Mouse (Mus musculus) heart, postnatal 14 days (tissue): ENCODE results near the gene Irgm2. TPM values are rescaled to one million over a fixed set of nuclear protein-coding genes. Genes with fewer than 3 reads are reported as not detected.
A peak's percentile ranks its signal among the peaks of the same experiment; 100 is the strongest.
"Not testable (repeated sequence)": the region's sequence is repeated elsewhere in the genome, so short reads cannot be mapped to it uniquely, and the experiment has no call there.

Source experiments
- DNase-seq, 2 experiments: peaks; one replicate each; pipeline ENCODE4 v3.0.0; 2021 to 2022
- intact Hi-C: fragments of 180-260 bp; cut with DNase I; formaldehyde crosslinking; loops from one replicate; pipeline ENCODE4 v1.15.1; 2025
- total RNA-seq, 2 experiments: library from RNA; stranded (reverse); gene quantifications; 2 replicates each; pipeline ENCODE4 v1.2.3; 2021

Irgm2 gene
- total RNA-seq, 2 experiments from 2014 or later: 6.9 to 7.0 TPM

DNA sequence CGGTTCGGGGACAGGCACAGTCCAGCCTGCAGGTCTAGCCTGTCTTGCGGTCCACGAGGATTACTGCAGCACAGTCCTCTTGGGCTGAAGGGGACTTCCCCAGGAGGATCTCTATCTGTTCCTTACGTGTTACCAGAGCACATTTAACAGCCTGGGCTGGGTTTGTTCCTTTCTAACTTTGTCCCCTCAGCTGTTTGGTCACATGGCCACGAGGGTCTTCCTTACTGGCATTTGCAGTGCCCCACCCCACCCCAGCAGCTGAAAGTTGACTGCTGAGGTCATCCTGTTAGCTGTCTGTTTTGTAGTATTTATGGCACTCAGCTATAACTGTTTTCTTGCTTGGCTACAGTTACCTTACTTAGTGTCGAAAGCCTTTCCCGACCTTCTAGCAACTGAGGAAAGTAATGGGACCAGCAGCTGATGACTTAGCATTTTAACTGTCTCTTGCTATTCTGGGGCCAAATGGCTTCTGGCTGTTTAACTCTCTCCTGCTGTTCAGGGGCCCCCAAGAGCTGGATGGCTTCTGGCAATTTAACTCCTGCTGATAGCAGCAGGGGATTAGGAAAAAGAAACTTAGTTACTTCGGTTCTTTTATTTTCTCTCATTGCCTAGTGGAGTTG is 11.8 kb downstream of the Irgm2 start:
- no peak for DNase-seq
- intact Hi-C loops: no loop called here

DNA sequence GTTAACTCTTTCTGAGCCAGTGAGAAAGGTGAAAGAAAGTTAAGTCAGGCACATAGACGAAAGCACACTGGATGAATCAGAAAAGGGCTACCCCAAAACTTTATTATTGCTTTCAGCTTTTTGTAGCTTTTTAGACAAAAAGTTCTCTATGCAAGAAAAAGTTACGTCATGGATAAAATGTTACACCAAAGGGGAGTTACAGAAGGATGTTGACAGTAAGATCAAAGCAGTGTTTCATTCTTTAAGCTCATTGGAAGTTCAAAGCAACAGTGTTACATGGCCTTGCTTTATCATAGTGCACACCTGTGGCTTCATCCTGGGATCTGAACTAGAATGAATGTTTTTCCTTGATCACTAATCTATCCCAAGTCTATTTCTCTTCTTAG is 12.3 kb downstream of the Irgm2 start:
- no peak for DNase-seq
- intact Hi-C loops: no loop called here

DNA sequence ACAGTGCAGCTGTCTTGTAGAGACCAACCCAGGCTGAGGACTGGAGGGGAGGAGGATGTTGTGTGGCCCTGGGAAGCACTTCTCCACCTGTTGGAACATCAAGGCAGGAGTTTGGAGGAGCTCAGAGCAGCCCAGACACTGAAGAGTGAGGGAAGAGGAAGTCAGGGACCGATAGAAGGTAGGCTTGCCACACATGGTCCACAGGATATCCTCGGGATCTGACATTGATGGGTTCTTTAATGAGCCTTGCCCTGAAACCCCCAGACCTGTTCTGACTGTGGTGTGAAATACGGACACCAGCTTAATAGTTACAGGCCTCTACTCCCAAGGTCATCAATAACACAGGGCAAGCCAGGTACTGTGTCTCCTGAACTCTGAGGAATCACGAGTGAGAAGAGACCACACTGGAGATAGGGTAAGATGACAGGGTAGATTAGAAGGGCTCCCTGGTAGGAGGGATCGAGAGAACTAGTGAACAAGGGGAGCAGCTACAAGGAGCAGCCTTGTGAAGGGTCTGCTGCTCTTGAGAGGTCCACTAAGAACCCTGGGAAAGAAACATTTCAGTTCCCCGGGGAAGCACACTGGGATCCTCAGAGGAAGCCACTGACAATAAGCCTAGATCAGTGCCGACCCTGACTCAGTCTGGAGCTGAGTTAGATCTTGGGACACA is 14.4 kb downstream of the Irgm2 start:
- no peak for DNase-seq
- intact Hi-C loops: no loop called here

DNA sequence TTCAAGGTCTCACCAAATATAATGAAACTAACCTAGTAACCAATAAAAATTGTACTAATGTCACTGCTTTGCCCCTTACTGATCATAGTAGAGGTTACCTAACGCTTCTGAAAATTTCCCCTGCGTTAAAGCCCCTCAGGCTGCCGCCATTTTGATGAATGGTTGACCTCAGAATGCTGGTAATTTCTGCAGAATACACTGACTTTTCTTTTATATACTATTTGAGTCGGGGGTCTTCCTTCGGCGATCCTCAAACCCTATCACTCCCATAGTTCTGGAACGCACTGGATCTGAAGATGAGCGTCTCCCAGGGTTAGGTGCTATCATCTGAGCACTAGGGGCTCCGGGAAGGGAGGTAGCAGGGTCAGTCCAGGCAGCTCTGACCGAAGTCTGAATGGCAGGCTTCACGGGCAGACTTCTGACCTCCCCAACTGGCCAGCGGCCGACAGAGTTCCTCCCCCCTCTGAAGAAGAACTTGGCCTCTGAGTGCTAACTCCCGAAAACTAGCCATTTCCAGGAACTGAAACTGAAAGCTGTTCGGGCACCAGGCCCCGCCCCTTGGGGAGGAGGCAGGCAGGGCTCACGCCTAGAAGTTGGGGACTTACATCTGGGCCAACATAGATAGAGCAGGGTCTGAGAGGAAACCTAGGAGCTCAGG is 15.1 kb downstream of the Irgm2 start:
- DNase-seq: peak; percentile 83 to 88
- intact Hi-C loops: no loop called here

DNA sequence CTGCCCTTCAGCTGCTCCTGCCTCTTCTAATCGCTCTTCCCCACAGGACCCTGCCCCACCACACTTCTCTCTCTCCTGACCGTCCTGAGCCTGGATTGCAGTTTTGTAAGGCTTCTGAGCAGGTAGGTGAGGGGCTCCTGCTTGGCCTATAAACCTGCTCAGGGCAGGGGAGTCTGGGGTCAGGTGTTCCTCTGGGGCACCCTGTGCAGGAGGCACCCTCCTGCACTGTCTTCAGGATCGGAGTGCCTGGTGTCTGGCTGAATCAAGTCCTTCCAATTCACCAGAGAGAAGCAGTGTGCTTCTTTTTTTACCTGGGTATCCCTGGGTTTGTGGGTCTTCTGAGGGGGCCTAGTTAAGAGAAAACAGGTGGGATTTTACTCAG is 15.6 kb downstream of the Irgm2 start:
- DNase-seq: peak in 1 of 2 experiments; percentile 9
- intact Hi-C loops: not testable (repeated sequence)

DNA sequence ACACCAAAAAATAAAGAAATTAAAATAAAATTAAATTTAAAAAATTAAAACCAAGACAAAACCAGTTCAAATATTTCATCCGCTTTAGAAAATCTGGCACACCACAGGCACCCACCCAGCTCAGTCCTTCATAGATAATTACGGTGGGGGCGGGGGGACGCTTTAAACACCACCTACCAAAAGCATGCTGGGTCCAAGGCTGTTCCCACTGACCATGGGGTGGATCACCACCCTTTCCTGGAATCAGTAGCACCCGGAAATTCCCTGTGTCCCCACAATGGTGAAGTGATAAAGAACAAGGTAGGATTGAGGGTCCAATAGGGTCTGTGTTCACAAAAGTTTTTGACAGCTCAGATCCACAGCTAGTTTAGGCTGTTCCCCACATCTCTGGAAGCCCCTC is 16.4 kb downstream of the Irgm2 start:
- intact Hi-C loops: no loop called here
- no peak for DNase-seq

DNA sequence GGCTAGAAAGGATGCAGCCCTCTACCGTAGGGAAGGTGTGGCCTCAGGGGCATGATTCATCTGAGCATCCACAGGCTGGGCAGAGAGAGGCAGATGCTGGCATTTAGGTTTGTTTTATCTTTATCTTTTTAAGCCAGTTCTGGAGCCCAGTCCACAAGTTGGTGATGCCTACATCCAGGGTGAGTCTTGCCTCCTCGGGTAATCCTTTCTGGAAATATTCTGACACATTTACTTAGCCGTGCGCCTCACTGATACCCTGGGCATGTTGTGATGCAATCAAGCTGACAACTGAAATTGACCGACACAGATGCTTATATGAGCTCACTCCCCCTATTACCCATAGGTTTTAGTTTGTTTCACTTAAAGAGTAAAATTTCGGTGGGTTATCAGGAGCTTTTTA is 17.4 kb downstream of the Irgm2 start:
- intact Hi-C loops: no loop called here
- no peak for DNase-seq

DNA sequence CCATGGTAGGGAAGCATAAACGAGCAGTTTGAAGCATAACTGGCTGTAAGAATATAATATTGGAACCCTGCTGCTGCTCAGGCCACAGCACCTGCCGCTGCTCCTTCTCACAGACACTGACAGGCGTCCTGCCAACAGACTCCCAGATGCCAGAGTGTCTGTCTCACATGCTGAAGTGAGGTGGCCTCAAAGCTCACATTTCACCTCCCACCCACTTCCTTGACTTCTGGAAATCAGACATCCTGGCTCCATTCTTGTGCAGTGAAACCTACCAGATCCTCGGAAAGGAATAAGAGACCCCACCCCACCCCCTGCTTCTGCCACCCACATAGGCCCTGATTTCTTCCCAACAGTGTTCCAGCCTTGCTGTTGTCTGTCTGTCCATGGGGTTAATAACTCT is 24.3 kb downstream of the Irgm2 start:
- DNase-seq: peak; percentile 38 to 63
- intact Hi-C loops: loop anchor here (2.0 to 10.0 kb wide), 2 partner anchors 23 to 269 kb away; no protein-coding TSS in a partner anchor

DNA sequence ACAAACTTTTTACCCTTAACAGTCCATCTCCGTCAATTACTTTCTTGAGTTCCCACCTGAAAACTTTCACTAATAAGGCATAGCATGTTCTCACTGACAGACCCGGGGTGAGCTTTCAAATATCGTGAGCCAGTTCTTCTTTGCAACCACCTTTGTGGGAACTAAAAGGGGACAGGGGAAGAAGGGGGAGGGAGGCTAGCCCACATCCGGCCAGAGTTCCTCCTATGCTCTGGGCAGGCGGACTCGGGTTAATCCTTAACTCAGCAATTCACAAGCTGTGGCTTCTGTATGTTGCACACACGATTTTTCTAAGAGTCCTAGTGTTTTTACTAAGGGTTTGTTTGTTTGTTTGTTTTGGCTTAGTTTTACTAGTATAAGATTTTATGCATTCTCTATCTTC is 24.9 kb downstream of the Irgm2 start:
- DNase-seq: peak in 1 of 2 experiments; percentile 34
- intact Hi-C loops: loop anchor here (2.0 to 10.0 kb wide), 2 partner anchors 24 to 270 kb away; no protein-coding TSS in a partner anchor

DNA sequence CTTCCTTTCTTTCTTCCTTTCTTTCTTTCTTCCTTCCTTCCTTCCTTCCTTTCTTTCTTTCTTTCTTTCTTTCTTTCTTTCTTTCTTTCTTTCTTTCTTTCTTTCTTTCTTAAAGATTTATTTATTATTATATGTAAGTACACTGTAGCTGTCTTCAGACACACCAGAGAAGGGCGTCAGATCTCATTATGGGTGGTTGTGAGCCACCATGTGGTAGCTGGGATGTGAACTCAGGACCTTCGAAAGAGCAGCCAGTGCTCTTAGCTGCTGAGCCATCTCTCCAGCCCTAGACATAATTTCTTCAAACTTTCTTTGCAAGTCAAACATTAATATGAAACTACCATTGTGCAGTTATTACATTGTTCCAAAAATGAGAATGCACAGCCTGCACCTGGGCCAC is 25.5 kb downstream of the Irgm2 start:
- intact Hi-C loops: loop anchor here (1.0 to 10.0 kb wide), 3 partner anchors 24 to 270 kb away; no protein-coding TSS in a partner anchor
- not testable (repeated sequence) for DNase-seq

DNA sequence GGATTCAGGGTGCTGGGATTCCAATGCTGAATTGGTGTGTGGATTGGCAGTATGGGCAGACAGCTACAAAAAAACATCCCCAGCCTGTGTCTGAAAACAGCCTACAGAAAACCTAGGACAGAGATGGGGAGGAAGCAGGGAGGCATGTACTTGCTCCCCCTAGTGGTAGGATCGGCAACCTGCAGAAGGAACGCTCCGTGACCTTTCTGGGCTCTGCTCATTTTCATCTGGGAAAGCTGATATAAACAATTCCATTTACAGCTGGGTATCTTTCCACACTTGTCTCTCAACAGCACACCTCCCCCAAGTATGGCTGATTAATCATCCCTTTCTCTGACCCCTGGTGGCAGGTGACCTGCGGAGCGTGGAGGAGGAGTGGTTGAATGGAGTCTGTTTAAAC is 26.2 kb downstream of the Irgm2 start:
- intact Hi-C loops: loop anchor here (1.0 to 10.0 kb wide), 3 partner anchors 25 to 271 kb away; no protein-coding TSS in a partner anchor

DNA sequence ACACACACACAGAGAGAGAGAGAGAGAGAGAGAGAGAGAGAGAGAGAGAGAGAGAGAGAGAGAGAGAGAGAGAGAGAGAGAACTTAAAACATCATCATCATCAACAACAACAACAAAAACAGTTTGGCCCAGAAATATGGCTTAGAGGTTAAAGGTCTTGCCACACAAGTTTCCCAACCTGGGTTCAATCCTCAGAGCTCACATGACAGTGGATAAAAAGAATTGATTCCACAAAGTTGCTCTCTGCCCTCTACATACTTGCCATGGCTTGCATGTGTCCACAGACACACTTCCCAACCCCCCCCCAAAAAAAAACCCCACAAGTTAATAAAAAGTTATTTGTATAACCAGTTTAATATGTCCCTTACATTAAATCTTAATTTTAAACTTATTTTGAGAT is 27.0 kb downstream of the Irgm2 start:
- no peak for DNase-seq
- intact Hi-C loops: loop anchor here (10.0 kb wide), 1 partner anchor 272 kb away; no protein-coding TSS in a partner anchor

More for the DNA sequence above, 26.2 kb downstream of the Irgm2 start:
- peak; percentile 76 to 80 for DNase-seq

DNA sequence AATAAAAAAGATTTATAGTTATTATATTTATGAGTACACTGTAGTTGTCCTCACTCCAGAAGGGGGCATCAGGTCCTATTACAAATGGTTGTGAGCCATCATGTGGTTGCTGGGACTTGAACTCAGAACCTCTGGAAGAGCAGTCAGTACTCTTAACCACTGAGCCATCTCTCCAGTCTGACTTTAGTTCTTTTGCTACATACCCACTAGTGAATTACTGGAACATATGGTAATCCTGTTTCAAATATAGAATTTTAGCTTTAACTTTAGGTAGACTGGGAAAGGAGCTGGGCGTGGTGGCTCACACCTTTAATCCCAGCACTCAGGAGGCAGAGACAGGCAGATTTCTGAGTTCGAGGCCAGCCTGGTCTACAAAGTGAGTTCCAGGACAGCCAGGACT is 28.6 kb downstream of the Irgm2 start:
- not testable (repeated sequence) for DNase-seq
- intact Hi-C loops: loop anchor here (10.0 kb wide), 1 partner anchor 273 kb away; no protein-coding TSS in a partner anchor

DNA sequence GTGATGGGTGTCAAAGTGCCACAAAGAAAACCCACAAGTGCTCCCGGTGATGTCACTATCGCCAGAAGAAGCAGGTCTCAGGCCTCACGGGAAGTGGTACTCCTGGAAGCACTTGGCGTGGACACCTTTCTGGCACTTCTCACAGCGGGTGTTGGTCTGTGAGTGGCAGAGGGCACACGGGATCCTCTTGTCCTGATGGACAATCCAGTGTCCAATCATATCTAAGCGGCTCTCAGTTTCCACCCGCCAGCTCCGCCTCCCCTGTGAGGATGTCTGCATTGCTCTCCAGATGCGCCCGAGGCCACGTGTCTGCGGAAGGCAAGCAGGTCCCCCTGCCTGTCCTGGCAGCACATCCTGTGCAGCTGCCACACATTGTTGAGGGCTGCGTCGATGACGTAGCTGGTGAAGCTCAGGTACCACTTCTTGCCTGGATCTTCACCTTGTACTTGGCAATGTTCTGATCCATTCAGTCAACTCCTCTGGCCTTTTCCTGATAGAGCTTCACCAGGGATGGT is 31.0 kb downstream of the Irgm2 start:
- no peak for DNase-seq
- intact Hi-C loops: no loop called here

DNA sequence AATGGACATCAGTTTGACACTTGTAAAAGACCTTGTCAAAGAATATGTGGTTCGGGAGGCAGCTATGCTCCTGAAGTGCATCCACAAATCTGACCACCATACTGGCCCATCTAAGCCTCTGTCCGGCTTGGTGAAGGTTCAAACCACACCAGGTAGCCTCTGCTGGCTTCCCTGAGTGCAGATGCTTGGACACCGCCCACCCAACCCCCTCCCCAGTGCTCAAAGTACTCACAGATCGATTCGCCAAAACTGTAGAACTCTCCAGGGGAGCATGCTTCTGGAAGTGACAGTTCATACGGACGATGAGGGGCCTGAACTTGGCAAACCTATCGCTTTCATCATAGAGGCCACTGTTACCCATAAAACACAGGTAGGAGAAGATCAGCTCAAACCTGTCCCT is 31.7 kb downstream of the Irgm2 start:
- intact Hi-C loops: no loop called here
- DNase-seq: no peak

DNA sequence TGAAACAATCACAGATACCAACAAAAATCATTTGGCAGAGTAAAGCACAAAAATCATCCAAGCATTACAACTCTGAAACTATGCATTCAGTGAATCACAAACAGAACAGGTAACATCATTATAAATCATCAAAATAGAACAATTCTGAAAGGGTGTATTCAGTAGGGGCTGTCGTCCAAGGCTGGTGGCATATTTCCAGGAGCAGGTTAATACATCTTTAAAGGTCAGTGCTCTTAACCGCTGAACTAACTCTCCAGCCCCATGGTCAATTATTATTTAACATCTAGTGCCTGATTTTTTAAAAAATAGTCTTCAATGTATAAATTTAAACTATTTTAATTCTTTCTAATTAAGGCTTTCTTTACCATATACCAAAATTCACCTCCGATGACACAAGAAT is 35.1 kb downstream of the Irgm2 start:
- intact Hi-C loops, DNase-seq: not testable (repeated sequence)

DNA sequence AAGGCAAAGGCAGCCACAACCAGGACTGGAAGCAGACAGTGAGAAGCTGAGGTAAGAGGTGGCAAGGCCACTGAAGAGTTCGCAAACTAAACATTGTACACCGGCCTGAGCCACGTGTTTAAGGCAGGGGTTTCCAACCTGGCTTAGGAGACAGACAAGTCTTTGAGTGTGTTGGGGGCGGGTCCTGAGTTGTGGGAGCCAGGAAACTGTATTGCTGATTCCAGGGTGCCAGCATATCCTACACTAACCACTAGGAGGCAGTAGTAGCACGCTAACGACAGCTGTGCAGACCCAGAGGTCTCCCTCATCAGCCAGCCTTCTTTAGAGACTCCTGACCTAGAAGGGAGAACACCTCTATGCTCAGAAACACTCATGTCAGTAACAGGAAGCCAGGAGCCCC is 35.7 kb downstream of the Irgm2 start:
- intact Hi-C loops: loop anchor here (5.0 kb wide), 1 partner anchor 402 kb away; no protein-coding TSS in a partner anchor
- DNase-seq: peak in 1 of 2 experiments; percentile 36

DNA sequence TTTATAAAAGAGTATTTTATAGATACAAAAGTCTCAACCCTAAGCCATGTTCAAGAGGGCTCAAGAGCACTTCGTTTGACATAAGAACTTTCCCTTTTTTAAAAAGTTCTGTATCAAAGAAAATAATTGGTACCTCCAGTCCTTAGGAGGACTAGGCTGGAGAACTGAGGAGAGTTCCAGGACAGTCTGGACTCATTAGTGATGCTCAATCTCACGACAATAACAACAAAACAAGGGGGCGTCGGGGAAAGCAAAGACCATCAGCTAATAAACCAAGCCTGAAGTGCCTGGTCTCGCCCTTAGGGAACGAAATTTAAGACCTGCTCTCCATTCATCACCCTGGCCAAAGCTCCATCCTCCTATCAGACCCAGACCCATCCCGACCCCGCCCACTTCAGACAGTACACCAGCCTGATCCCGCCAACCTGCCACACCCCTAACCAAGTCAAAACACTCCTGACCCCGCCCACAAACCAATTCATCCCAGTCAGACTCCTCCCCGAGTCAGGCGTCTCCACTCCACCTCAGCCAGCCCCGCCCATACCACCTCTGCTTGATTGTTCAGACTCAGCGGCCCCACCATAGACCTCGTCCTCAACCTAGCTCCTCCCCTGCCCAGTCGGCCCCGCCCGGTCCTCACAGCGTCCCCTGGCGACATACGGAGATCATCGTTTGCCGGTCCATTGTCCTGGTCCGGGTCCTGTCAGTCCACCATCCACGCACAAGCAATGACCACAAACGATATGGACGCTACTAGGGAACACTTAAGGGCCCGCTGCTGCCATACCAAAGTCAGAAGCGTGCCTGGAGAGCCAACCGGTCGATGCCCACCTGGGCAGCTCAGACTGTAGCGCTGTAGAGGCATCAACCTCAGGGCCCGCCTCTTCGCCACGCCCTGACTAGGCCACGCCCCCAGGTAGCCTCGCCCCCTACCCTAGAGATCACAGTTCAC is 39.7 kb downstream of the Irgm2 start:
- peak; percentile 21 to 24 for DNase-seq
- intact Hi-C loops: loop anchor here (5.0 kb wide), 1 partner anchor 398 kb away; no protein-coding TSS in a partner anchor

DNA sequence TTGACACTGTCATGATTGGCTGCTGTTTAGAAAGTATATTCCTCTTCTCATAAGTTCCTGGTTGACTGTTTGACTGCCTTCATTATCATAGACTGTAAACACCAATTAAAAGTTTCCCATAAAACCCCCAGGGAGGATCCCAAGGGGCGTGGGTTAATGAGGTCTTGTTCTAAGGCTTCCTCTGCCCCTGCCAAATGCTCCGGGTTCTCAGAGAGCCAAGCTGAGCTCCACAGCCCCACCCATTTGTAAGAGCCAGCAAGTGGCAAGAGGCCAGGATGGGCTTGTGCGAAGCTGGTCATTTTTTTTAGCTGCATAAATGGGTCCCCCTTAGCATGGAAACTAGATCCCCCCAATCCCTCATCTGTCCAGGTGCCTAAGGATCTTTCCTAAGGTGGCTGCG is 47.9 kb downstream of the Irgm2 start:
- DNase-seq: peak; percentile 43 to 46
- intact Hi-C loops: no loop called here
